Mouse (Mus musculus): ENCODE data around the gene 1700056E22Rik. TPM values are rescaled to one million over a fixed set of nuclear protein-coding genes. Genes with fewer than 3 reads are reported as not detected.

Gene 1700056E22Rik
- polyA plus RNA-seq, 1 experiment from 2014 or later: 1.0 TPM

GRCm38 (mm10) chr1:184046070-184046677 is 12.1 kb upstream of the 1700056E22Rik start:
- Histone ChIP-seq H3K36me3 (ENCODE audit: control insufficient read depth, insufficient read depth, low read length) (no peaks in the 10 kb centered on the region), H3K9ac (ENCODE audit: low read depth, low read length) (no peak overlapping the region), H3K4me3 (ENCODE audit: low read depth, low read length) (no peak overlapping the region), H3K4me1 (ENCODE audit: control insufficient read depth, insufficient read depth, low read length) (peaks cover 13% of the 10 kb centered on the region), H3K27ac (replicated peaks; ENCODE audit: low read depth, low read length) (no peak overlapping the region), H3K27me3 (replicated peaks; ENCODE audit: control insufficient read depth, insufficient read depth, low read length) (no peaks in the 10 kb centered on the region), H3K4me2 (ENCODE audit: low read depth, low read length) (no peak overlapping the region), H3K9me3 (ENCODE audit: control insufficient read depth, low read length) (no peaks in the 10 kb centered on the region)
- 21% methylated on average over 6 of the region's 6 CpGs for WGBS
- ATAC-seq (ENCODE audit: low read depth) (peak; percentile 58; the same call in 1 of the 2 replicates), DNase-seq (ENCODE audit: low spot score) (peak; percentile 49)

GRCm38 (mm10) chr1:184043391-184043790 is 9.3 kb upstream of the 1700056E22Rik start:
- H3K9ac ChIP-seq (ENCODE audit: low read depth, low read length): no peak overlapping the region
- no peaks in the 10 kb centered on the region for H3K9me3 ChIP-seq (ENCODE audit: control insufficient read depth, low read length)
- peaks cover 11% of the 10 kb centered on the region for H3K4me1 ChIP-seq (ENCODE audit: control insufficient read depth, insufficient read depth, low read length)
- H3K27ac ChIP-seq (replicated peaks; ENCODE audit: low read depth, low read length): no peak overlapping the region
- no peaks in the 10 kb centered on the region for H3K27me3 ChIP-seq (replicated peaks; ENCODE audit: control insufficient read depth, insufficient read depth, low read length)
- 94% methylated on average over 5 of the region's 6 CpGs for WGBS
- ATAC-seq (ENCODE audit: low read depth) (no peak), DNase-seq (ENCODE audit: low spot score) (no peak)
- peaks cover 4% of the 10 kb centered on the region; the same call in 1 of the 2 replicates for H3K36me3 ChIP-seq (ENCODE audit: control insufficient read depth, insufficient read depth, low read length)
- no peak overlapping the region for H3K4me3 ChIP-seq (ENCODE audit: low read depth, low read length)
- no peak overlapping the region for H3K4me2 ChIP-seq (ENCODE audit: low read depth, low read length)

- DNase-seq (ENCODE audit: low spot score): no peak
- 77% methylated on average over 9 of the region's 9 CpGs for WGBS
These were observed 8.6 kb upstream of the 1700056E22Rik start for GRCm38 (mm10) chr1:184042745-184043144.

GRCm38 (mm10) chr1:184041778-184042573 is 7.9 kb upstream of the 1700056E22Rik start:
- WGBS: 38% methylated on average over 9 of the region's 9 CpGs
- peaks cover 11% of the 10 kb centered on the region for H3K4me1 ChIP-seq (ENCODE audit: control insufficient read depth, insufficient read depth, low read length)
- ATAC-seq (ENCODE audit: low read depth) (no peak), DNase-seq (ENCODE audit: low spot score) (no peak)
- no peaks in the 10 kb centered on the region for H3K9me3 ChIP-seq (ENCODE audit: control insufficient read depth, low read length)
- H3K4me3 ChIP-seq (ENCODE audit: low read depth, low read length): no peak overlapping the region
- H3K36me3 ChIP-seq (ENCODE audit: control insufficient read depth, insufficient read depth, low read length): peaks cover 7% of the 10 kb centered on the region; the same call in 1 of the 2 replicates
- H3K4me2 ChIP-seq (ENCODE audit: low read depth, low read length): peak overlapping the region; percentile 34
- H3K27ac ChIP-seq (replicated peaks; ENCODE audit: low read depth, low read length): peak overlapping the region; percentile 65; the same call in 1 of the 2 replicates
- no peaks in the 10 kb centered on the region for H3K27me3 ChIP-seq (replicated peaks; ENCODE audit: control insufficient read depth, insufficient read depth, low read length)
- H3K9ac ChIP-seq (ENCODE audit: low read depth, low read length): no peak overlapping the region

More at GRCm38 (mm10) chr1:184042745-184043144, 8.6 kb upstream of the 1700056E22Rik start:
- no peak overlapping the region for H3K9ac ChIP-seq (ENCODE audit: low read depth, low read length)
- H3K4me3 ChIP-seq (ENCODE audit: low read depth, low read length): no peak overlapping the region
- no peak overlapping the region for H3K4me2 ChIP-seq (ENCODE audit: low read depth, low read length)
- ATAC-seq (ENCODE audit: low read depth): no peak
- H3K4me1 ChIP-seq (ENCODE audit: control insufficient read depth, insufficient read depth, low read length): peaks cover 11% of the 10 kb centered on the region
- H3K36me3 ChIP-seq (ENCODE audit: control insufficient read depth, insufficient read depth, low read length): peaks cover 4% of the 10 kb centered on the region; the same call in 1 of the 2 replicates
- H3K9me3 ChIP-seq (ENCODE audit: control insufficient read depth, low read length): no peaks in the 10 kb centered on the region
- no peak overlapping the region for H3K27ac ChIP-seq (replicated peaks; ENCODE audit: low read depth, low read length)
- H3K27me3 ChIP-seq (replicated peaks; ENCODE audit: control insufficient read depth, insufficient read depth, low read length): no peaks in the 10 kb centered on the region

GRCm38 (mm10) chr1:184040906-184041305 is 6.8 kb upstream of the 1700056E22Rik start:
- peak; percentile 48; the same call in 1 of the 2 replicates for ATAC-seq (ENCODE audit: low read depth)
- Histone ChIP-seq H3K4me3 (ENCODE audit: low read depth, low read length) (no peak overlapping the region), H3K4me2 (ENCODE audit: low read depth, low read length) (peak overlapping the region; percentile 34), H3K9ac (ENCODE audit: low read depth, low read length) (no peak overlapping the region), H3K27me3 (replicated peaks; ENCODE audit: control insufficient read depth, insufficient read depth, low read length) (no peaks in the 10 kb centered on the region), H3K27ac (replicated peaks; ENCODE audit: low read depth, low read length) (no peak overlapping the region), H3K36me3 (ENCODE audit: control insufficient read depth, insufficient read depth, low read length) (peaks cover 7% of the 10 kb centered on the region; the same call in 1 of the 2 replicates), H3K4me1 (ENCODE audit: control insufficient read depth, insufficient read depth, low read length) (peaks cover 6% of the 10 kb centered on the region), H3K9me3 (ENCODE audit: control insufficient read depth, low read length) (no peaks in the 10 kb centered on the region)
- DNase-seq (ENCODE audit: low spot score): peak; percentile 52
- 58% methylated on average over 1 of the region's 1 CpGs for WGBS

- Histone ChIP-seq H3K27ac (replicated peaks; ENCODE audit: low read depth, low read length) (no peak overlapping the region), H3K9me3 (ENCODE audit: control insufficient read depth, low read length) (no peaks in the 10 kb centered on the region), H3K4me2 (ENCODE audit: low read depth, low read length) (peak overlapping the region; percentile 0), H3K36me3 (ENCODE audit: control insufficient read depth, insufficient read depth, low read length) (peaks cover 7% of the 10 kb centered on the region; the same call in 1 of the 2 replicates), H3K27me3 (replicated peaks; ENCODE audit: control insufficient read depth, insufficient read depth, low read length) (no peaks in the 10 kb centered on the region), H3K9ac (ENCODE audit: low read depth, low read length) (no peak overlapping the region), H3K4me3 (ENCODE audit: low read depth, low read length) (no peak overlapping the region), H3K4me1 (ENCODE audit: control insufficient read depth, insufficient read depth, low read length) (peaks cover 10% of the 10 kb centered on the region)
- 81% methylated on average over 11 of the region's 11 CpGs for WGBS
- DNase-seq (ENCODE audit: low spot score) (no peak), ATAC-seq (ENCODE audit: low read depth) (no peak)
These were observed 6.1 kb upstream of the 1700056E22Rik start for GRCm38 (mm10) chr1:184040181-184040580.

GRCm38 (mm10) chr1:184039301-184039700 is 5.2 kb upstream of the 1700056E22Rik start:
- H3K36me3 ChIP-seq (ENCODE audit: control insufficient read depth, insufficient read depth, low read length): peaks cover 7% of the 10 kb centered on the region; the same call in 1 of the 2 replicates
- no peak overlapping the region for H3K9ac ChIP-seq (ENCODE audit: low read depth, low read length)
- no peak overlapping the region for H3K27ac ChIP-seq (replicated peaks; ENCODE audit: low read depth, low read length)
- DNase-seq (ENCODE audit: low spot score): no peak
- no peaks in the 10 kb centered on the region for H3K27me3 ChIP-seq (replicated peaks; ENCODE audit: control insufficient read depth, insufficient read depth, low read length)
- no peak overlapping the region for H3K4me2 ChIP-seq (ENCODE audit: low read depth, low read length)
- WGBS: 89% methylated on average over 10 of the region's 10 CpGs
- no peaks in the 10 kb centered on the region for H3K9me3 ChIP-seq (ENCODE audit: control insufficient read depth, low read length)
- H3K4me1 ChIP-seq (ENCODE audit: control insufficient read depth, insufficient read depth, low read length): peaks cover 10% of the 10 kb centered on the region
- H3K4me3 ChIP-seq (ENCODE audit: low read depth, low read length): no peak overlapping the region
- ATAC-seq (ENCODE audit: low read depth): no peak

- no peak overlapping the region for H3K4me3 ChIP-seq (ENCODE audit: low read depth, low read length)
- peaks cover 13% of the 10 kb centered on the region for H3K4me1 ChIP-seq (ENCODE audit: control insufficient read depth, insufficient read depth, low read length)
- DNase-seq (ENCODE audit: low spot score) (no peak), ATAC-seq (ENCODE audit: low read depth) (no peak)
- H3K9me3 ChIP-seq (ENCODE audit: control insufficient read depth, low read length): no peaks in the 10 kb centered on the region
- 0 out of 2 replicates have a peak overlapping the region, but pooled peaks have one; percentile 3 for H3K4me2 ChIP-seq (ENCODE audit: low read depth, low read length)
- H3K9ac ChIP-seq (ENCODE audit: low read depth, low read length): no peak overlapping the region
- H3K27ac ChIP-seq (replicated peaks; ENCODE audit: low read depth, low read length): no peak overlapping the region
- peaks cover 7% of the 10 kb centered on the region; the same call in 1 of the 2 replicates for H3K36me3 ChIP-seq (ENCODE audit: control insufficient read depth, insufficient read depth, low read length)
- H3K27me3 ChIP-seq (replicated peaks; ENCODE audit: control insufficient read depth, insufficient read depth, low read length): no peaks in the 10 kb centered on the region
- WGBS: 81% methylated on average over 4 of the region's 4 CpGs
These were observed 3.7 kb upstream of the 1700056E22Rik start for GRCm38 (mm10) chr1:184037802-184038201.
